Mouse (Mus musculus): Measurements from ENCODE around the gene Mrpl18. TPM values are rescaled to one million over a fixed set of nuclear protein-coding genes. Genes with fewer than 3 reads are reported as not detected.
"Not testable (repeated sequence)": the region's sequence is repeated elsewhere in the genome, so short reads cannot be mapped to it uniquely, and the experiment has no call there.

The Mrpl18 gene
- polyA plus RNA-seq, 1 experiment from 2014 or later, result 141 TPM

DNA sequence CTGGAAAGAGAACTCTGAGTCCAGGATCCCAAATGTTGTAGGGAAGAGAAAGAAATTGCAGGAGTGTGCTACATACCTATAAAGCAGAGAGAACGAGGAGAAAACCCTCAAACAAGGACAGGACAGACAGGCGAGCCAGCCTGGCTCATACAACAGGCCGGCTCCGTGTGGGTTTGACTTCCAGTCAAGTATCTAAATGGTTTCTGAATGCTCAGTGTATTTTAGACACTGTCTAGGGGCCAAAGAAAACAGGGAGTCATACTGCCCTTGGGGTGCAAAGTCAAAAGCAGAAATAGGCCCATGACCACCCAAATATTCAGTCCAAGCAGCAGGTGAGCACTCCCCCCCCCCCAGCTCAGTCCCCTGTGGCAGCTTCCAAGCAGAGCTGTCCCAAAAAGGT is 10.3 kb downstream of the Mrpl18 start:
- H3K27me3 ChIP-seq, result no peaks in the 10 kb centered on the region
- no peaks in the 10 kb centered on the region for H3K9me3 ChIP-seq
- no peak overlapping the region for H3K27ac ChIP-seq (replicated peaks)
- H3K9ac ChIP-seq (replicated peaks), result no peak overlapping the region
- no peak overlapping the region for H3K4me2 ChIP-seq (replicated peaks)
- peaks cover 11% of the 10 kb centered on the region; the same call in 1 of the 2 replicates for H3K36me3 ChIP-seq
- peaks cover 11% of the 10 kb centered on the region for H3K4me1 ChIP-seq
- H3K4me3 ChIP-seq, result no peak overlapping the region
- WGBS, result 91% methylated on average over 4 of the region's 4 CpGs
- no peak for ATAC-seq (replicated peaks)

GRCm38 (mm10) chr17:12904349-12904748 is 11.8 kb downstream of the Mrpl18 start:
- Histone ChIP-seq H3K27me3 (no peaks in the 10 kb centered on the region), H3K27ac (replicated peaks) (peak overlapping the region; percentile 70; the same call in 1 of the 2 replicates), H3K4me3 (no peak overlapping the region), H3K9ac (replicated peaks) (no peak overlapping the region), H3K9me3 (no peaks in the 10 kb centered on the region), H3K4me2 (replicated peaks) (no peak overlapping the region), H3K4me1 (peaks cover 11% of the 10 kb centered on the region), H3K36me3 (peaks cover 5% of the 10 kb centered on the region; the same call in 1 of the 2 replicates)
- ATAC-seq (replicated peaks), result no peak
- WGBS, result 71% methylated on average over 1 of the region's 1 CpGs

- H3K9ac ChIP-seq (replicated peaks), result no peak overlapping the region
- no peaks in the 10 kb centered on the region for H3K9me3 ChIP-seq
- no peaks in the 10 kb centered on the region for H3K27me3 ChIP-seq
- H3K36me3 ChIP-seq, result peaks cover 5% of the 10 kb centered on the region; the same call in 1 of the 2 replicates
- H3K27ac ChIP-seq (replicated peaks), result peak overlapping the region; percentile 70
- 8% methylated on average over 11 of the region's 12 CpGs for WGBS
- peak; percentile 60 for ATAC-seq (replicated peaks)
- H3K4me2 ChIP-seq (replicated peaks), result no peak overlapping the region
- peaks cover 11% of the 10 kb centered on the region for H3K4me1 ChIP-seq
- no peak overlapping the region for H3K4me3 ChIP-seq
Observed at GRCm38 (mm10) chr17:12903372-12904333, 12.5 kb downstream of the Mrpl18 start.

GRCm38 (mm10) chr17:12902291-12902690 is 13.9 kb downstream of the Mrpl18 start:
- no peak overlapping the region for H3K4me2 ChIP-seq (replicated peaks)
- H3K9ac ChIP-seq (replicated peaks), result no peak overlapping the region
- peaks cover 11% of the 10 kb centered on the region for H3K4me1 ChIP-seq
- WGBS, result 97% methylated on average over 6 of the region's 6 CpGs
- no peak overlapping the region for H3K4me3 ChIP-seq
- no peak for ATAC-seq (replicated peaks)
- H3K36me3 ChIP-seq, result peaks cover 5% of the 10 kb centered on the region; the same call in 1 of the 2 replicates
- H3K27ac ChIP-seq (replicated peaks), result no peak overlapping the region
- H3K27me3 ChIP-seq, result no peaks in the 10 kb centered on the region
- no peaks in the 10 kb centered on the region for H3K9me3 ChIP-seq

- peak; percentile 55 for ATAC-seq (replicated peaks)
- H3K4me3 ChIP-seq; H3K27me3 ChIP-seq; H3K9ac ChIP-seq (replicated peaks); H3K36me3 ChIP-seq; H3K4me2 ChIP-seq (replicated peaks); H3K4me1 ChIP-seq; H3K9me3 ChIP-seq: not testable (repeated sequence)
- H3K27ac ChIP-seq (replicated peaks), result peak overlapping the region; percentile 91
- WGBS, result 23% methylated on average over 2 of the region's 2 CpGs
Observed at GRCm38 (mm10) chr17:12898607-12899006, 17.5 kb downstream of the Mrpl18 start.

GRCm38 (mm10) chr17:12897674-12898073 is 18.5 kb downstream of the Mrpl18 start:
- no peaks in the 10 kb centered on the region for H3K36me3 ChIP-seq
- H3K4me3 ChIP-seq, result no peak overlapping the region
- 86% methylated on average over 5 of the region's 5 CpGs for WGBS
- no peaks in the 10 kb centered on the region for H3K27me3 ChIP-seq
- no peak overlapping the region for H3K4me2 ChIP-seq (replicated peaks)
- H3K9ac ChIP-seq (replicated peaks), result no peak overlapping the region
- ATAC-seq (replicated peaks), result peak; percentile 75
- peak overlapping the region; percentile 67 for H3K27ac ChIP-seq (replicated peaks)
- H3K4me1 ChIP-seq, result no peaks in the 10 kb centered on the region
- H3K9me3 ChIP-seq, result no peaks in the 10 kb centered on the region

GRCm38 (mm10) chr17:12892033-12892432 is 24.1 kb downstream of the Mrpl18 start:
- 90% methylated on average over 9 of the region's 9 CpGs for WGBS
- Histone ChIP-seq H3K4me2 (replicated peaks) (no peak overlapping the region), H3K4me1 (no peaks in the 10 kb centered on the region), H3K9me3 (no peaks in the 10 kb centered on the region), H3K36me3 (no peaks in the 10 kb centered on the region), H3K9ac (replicated peaks) (no peak overlapping the region), H3K27ac (replicated peaks) (no peak overlapping the region), H3K27me3 (no peaks in the 10 kb centered on the region), H3K4me3 (no peak overlapping the region)
- ATAC-seq (replicated peaks), result no peak

GRCm38 (mm10) chr17:12891054-12891453 is 25.1 kb downstream of the Mrpl18 start:
- no peak overlapping the region for H3K4me2 ChIP-seq (replicated peaks)
- H3K4me3 ChIP-seq, result no peak overlapping the region
- no peaks in the 10 kb centered on the region for H3K4me1 ChIP-seq
- ATAC-seq (replicated peaks), result no peak
- WGBS, result 79% methylated on average over 4 of the region's 4 CpGs
- no peak overlapping the region for H3K27ac ChIP-seq (replicated peaks)
- H3K36me3 ChIP-seq, result no peaks in the 10 kb centered on the region
- no peaks in the 10 kb centered on the region for H3K9me3 ChIP-seq
- no peaks in the 10 kb centered on the region for H3K27me3 ChIP-seq
- no peak overlapping the region for H3K9ac ChIP-seq (replicated peaks)

DNA sequence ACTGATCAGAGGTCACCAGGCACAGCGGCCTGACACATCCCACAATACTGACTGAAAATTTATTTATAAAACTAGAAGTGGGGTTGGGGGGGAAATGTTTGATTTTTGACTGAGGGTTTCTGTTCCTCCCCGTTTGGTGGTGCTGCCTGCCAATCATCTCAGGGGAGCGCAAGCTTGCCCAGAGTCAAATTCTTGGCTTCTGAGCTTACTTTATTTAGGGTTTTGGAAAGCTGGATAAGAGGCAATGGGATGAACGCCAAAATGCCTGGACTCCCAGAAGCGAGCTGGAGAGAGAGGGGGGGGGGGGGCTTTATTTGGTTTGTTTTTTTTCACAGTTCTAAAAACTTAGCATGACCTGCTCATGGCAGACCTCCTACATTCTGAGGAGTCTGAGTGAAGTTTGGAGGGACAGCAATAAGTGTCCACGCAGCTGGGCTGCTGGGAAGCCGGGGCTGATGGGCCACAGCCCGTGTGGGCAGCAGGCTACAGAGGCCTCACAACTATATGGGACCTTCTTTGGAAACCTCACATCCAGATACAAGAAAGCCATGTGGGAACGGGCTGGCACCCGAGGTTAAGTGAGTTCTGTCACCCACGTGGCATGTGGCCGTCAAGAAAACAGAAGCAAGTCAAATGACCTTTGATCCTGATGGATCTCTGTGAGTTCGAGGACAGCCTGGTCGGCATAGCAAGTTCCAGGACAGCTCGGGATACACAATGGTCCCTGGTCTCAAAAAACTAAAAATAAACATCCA is 28.9 kb downstream of the Mrpl18 start:
- Histone ChIP-seq H3K9ac (replicated peaks) (no peak overlapping the region), H3K36me3 (no peaks in the 10 kb centered on the region), H3K9me3 (no peaks in the 10 kb centered on the region), H3K4me1 (no peaks in the 10 kb centered on the region), H3K4me3 (no peak overlapping the region), H3K27me3 (no peaks in the 10 kb centered on the region), H3K4me2 (replicated peaks) (no peak overlapping the region), H3K27ac (replicated peaks) (no peak overlapping the region)
- no peak for ATAC-seq (replicated peaks)
- 82% methylated on average over 15 of the region's 15 CpGs for WGBS

GRCm38 (mm10) chr17:12886620-12887019 is 29.5 kb downstream of the Mrpl18 start:
- Histone ChIP-seq H3K9me3 (no peaks in the 10 kb centered on the region), H3K27me3 (no peaks in the 10 kb centered on the region), H3K4me2 (replicated peaks) (no peak overlapping the region), H3K27ac (replicated peaks) (no peak overlapping the region), H3K4me3 (no peak overlapping the region), H3K9ac (replicated peaks) (no peak overlapping the region), H3K4me1 (no peaks in the 10 kb centered on the region), H3K36me3 (no peaks in the 10 kb centered on the region)
- 45% methylated on average over 6 of the region's 6 CpGs for WGBS
- no peak for ATAC-seq (replicated peaks)

GRCm38 (mm10) chr17:12881216-12881615 is 34.9 kb downstream of the Mrpl18 start:
- H3K9ac ChIP-seq (replicated peaks), result no peak overlapping the region
- no peak overlapping the region for H3K4me3 ChIP-seq
- no peak for ATAC-seq (replicated peaks)
- H3K36me3 ChIP-seq, result no peaks in the 10 kb centered on the region
- H3K4me2 ChIP-seq (replicated peaks), result no peak overlapping the region
- H3K27ac ChIP-seq (replicated peaks), result no peak overlapping the region
- no peaks in the 10 kb centered on the region for H3K9me3 ChIP-seq
- WGBS, result 76% methylated on average over 1 of the region's 1 CpGs
- peaks cover 4% of the 10 kb centered on the region; the same call in 1 of the 2 replicates for H3K4me1 ChIP-seq
- 0 out of 2 replicates have a peak, but pooled peaks cover 4% of the 10 kb centered on the region for H3K27me3 ChIP-seq

DNA sequence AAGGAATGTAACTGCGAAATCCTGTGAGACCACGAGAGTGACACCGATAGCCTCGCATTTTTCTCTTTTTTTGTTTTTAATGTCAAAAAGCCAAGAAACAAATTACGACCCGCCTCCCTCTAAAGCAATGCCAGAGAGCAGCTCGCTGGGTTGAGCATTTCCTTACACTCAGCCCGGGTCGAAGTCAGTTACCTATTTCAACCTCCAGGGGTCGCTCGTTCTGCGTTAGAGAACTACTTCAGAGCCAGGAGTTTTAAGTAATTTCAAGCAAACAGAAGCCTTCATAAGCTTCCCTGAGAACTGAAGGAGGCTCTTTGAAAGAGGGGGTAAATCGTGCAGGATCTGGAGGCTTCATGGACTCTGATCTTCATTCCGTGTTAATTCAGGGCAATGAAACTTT is 36.0 kb downstream of the Mrpl18 start:
- Histone ChIP-seq H3K36me3 (no peaks in the 10 kb centered on the region), H3K4me3 (no peak overlapping the region), H3K9ac (replicated peaks) (0 out of 2 replicates have a peak overlapping the region, but pooled peaks have one; percentile 6), H3K4me2 (replicated peaks) (peak overlapping the region; percentile 16; the same call in 1 of the 2 replicates), H3K9me3 (no peaks in the 10 kb centered on the region), H3K4me1 (peaks cover 4% of the 10 kb centered on the region; the same call in 1 of the 2 replicates), H3K27ac (replicated peaks) (no peak overlapping the region), H3K27me3 (0 out of 2 replicates have a peak, but pooled peaks cover 4% of the 10 kb centered on the region)
- peak; percentile 87; the same call in 1 of the 2 replicates for ATAC-seq (replicated peaks)
- WGBS, result 5% methylated on average over 14 of the region's 14 CpGs
